Comparison of ENCODE assay signal across 15 mouse cellular contexts in genomic region chr3:123256181-123257101, GRCm38 (mm10). TPM values are rescaled to one million over a fixed set of nuclear protein-coding genes. Genes with fewer than 3 reads are reported as not detected.
A peak's percentile ranks its signal among the peaks of the same experiment; 100 is the strongest.
DNase-seq lines count a peak whose midpoint lies in the region; ATAC-seq and TF ChIP-seq lines count a peak whose summit lies in the region.
"Had no signal": no experiment of that assay in that cellular context is flagged by ENCODE, and none has a peak within 500 bp of the region (broad histone marks: within the 10 kb centered on the region; RNA-seq: fewer than 3 reads in every experiment).

No protein-coding gene starts in this region.

- DNase-seq in heart, adult 9 months (ENCODE audit: low spot score in 2 of 2) = peak; percentile 31 to 48
- DNase-seq in heart, postnatal 14 days = no peak
- DNase-seq in CH12.LX (ENCODE audit: extremely low read depth) = peak; percentile 90
- peak; percentile 21 for DNase-seq in adipocyte (ENCODE audit: low spot score)
- DNase-seq in left cerebral cortex, postnatal 4 days = no peak
- DNase-seq in gastrocnemius, adult 2 months = no peak
- no peak for DNase-seq in cerebellum, postnatal 36 days
- DNase-seq: cerebellum, adult 11 months; right cerebral cortex, postnatal 4 days had no signal

- H3K9me3 ChIP-seq in CH12.LX (replicated peaks; ENCODE audit: low read length) = no peaks in the 10 kb centered on the region
- H3K9me3 ChIP-seq in liver, embryonic 16.5 days (replicated peaks; ENCODE audit: control insufficient read depth, low read length) = no peaks in the 10 kb centered on the region
- H3K9me3 ChIP-seq: neural tube, embryonic 12.5 days had no signal

- no peak overlapping the region for H3K9ac ChIP-seq in CH12.LX (ENCODE audit: insufficient read depth, low read depth)
- H3K9ac ChIP-seq in liver, embryonic 16.5 days (ENCODE audit: low read depth, low read length) = no peak overlapping the region
- H3K9ac ChIP-seq: neural tube, embryonic 12.5 days had no signal

- no peak for TF ChIP-seq POLR2A in CH12.LX (IDR thresholded peaks at IDR 0.05; ENCODE audit: low read depth, low read length)

- peak; percentile 34 to 39; a peak in 3 of 4 replicates for TF ChIP-seq CTCF in CH12.LX (conservative IDR thresholded peaks at IDR 0.05 in 1 of 2, IDR thresholded peaks at IDR 0.05 in 1 of 2; ENCODE audit: low read depth in 2 of 2, low read length in 2 of 2)
- no peak for TF ChIP-seq CTCF in gastrocnemius, adult 2 months (IDR thresholded peaks at IDR 0.05)

- H3K4me2 ChIP-seq in CH12.LX (ENCODE audit: insufficient read depth, low read depth, poor library complexity, severe bottlenecking) = peak overlapping the region; percentile 13
- no peak overlapping the region for H3K4me2 ChIP-seq in liver, embryonic 16.5 days (ENCODE audit: low read depth, low read length)
- H3K4me2 ChIP-seq: neural tube, embryonic 12.5 days had no signal

- intact Hi-C loops in heart, postnatal 14 days (cut with DNase I) = no loop called here
- intact Hi-C loops in left cerebral cortex, postnatal 4 days (cut with DNase I) = no loop called here
- intact Hi-C loops in gastrocnemius, adult 2 months (cut with DNase I) = no loop called here

- H3K4me1 ChIP-seq in CH12.LX (ENCODE audit: control insufficient read depth in 1 of 2, insufficient read depth in 2 of 2) = peaks cover 0 to 5% of the 10 kb centered on the region in 2 experiments; a peak in 1 of 4 replicates
- H3K4me1 ChIP-seq in liver, embryonic 16.5 days (ENCODE audit: control insufficient read depth, low read depth, low read length) = no peaks in the 10 kb centered on the region
- H3K4me1 ChIP-seq: neural tube, embryonic 12.5 days had no signal

- in situ Hi-C loops in CH12.LX (cut with MboI; ENCODE audit: low pct_ligation_motif_present, low pct_unique_long_range_greater_than_20kb, low sequenced_read_pairs) = no loop called here

- H3K4me3 ChIP-seq in CH12.LX (replicated peaks in 1 of 3; ENCODE audit: low read depth in 2 of 3, low read length in 2 of 3, poor library complexity in 1 of 3) = no peak overlapping the region
- no peak overlapping the region for H3K4me3 ChIP-seq in liver, embryonic 16.5 days (ENCODE audit: low read depth, low read length)
- H3K4me3 ChIP-seq in gastrocnemius, adult 2 months = no peak overlapping the region
- H3K4me3 ChIP-seq: erythroblast, embryonic 14.5 days; megakaryocyte, embryonic 14.5 days; neural tube, embryonic 12.5 days had no signal

- H3K27ac ChIP-seq in CH12.LX (ENCODE audit: insufficient read depth, low read depth) = peak overlapping the region; percentile 25; the same call in 1 of the 2 replicates
- H3K27ac ChIP-seq in liver, embryonic 16.5 days (ENCODE audit: low read length) = no peak overlapping the region
- H3K27ac ChIP-seq in gastrocnemius, adult 2 months = no peak overlapping the region
- H3K27ac ChIP-seq: hindbrain, postnatal 0 days; neural tube, embryonic 12.5 days had no signal

- H3K36me3 ChIP-seq in CH12.LX (replicated peaks in 1 of 2; ENCODE audit: control insufficient read depth in 1 of 2, insufficient read depth in 1 of 2, low read length in 1 of 2) = no peaks in the 10 kb centered on the region
- H3K36me3 ChIP-seq in liver, embryonic 16.5 days (ENCODE audit: control insufficient read depth, insufficient read depth) = no peaks in the 10 kb centered on the region
- H3K36me3 ChIP-seq: neural tube, embryonic 12.5 days had no signal

- no peak; the same call in 1 of the 2 replicates for TF ChIP-seq RAD21 in CH12.LX (IDR thresholded peaks at IDR 0.05; ENCODE audit: low read depth, low read length)

- ATAC-seq in liver, embryonic 16.5 days (ENCODE audit: low read depth) = peak; percentile 43; the same call in 1 of the 2 replicates
- ATAC-seq: activated CD4-positive, CD25-positive, alpha-beta regulatory T cell, adult 4 months; hindbrain, postnatal 0 days had no signal

- dilution Hi-C loops in CH12.LX (cut with MboI; ENCODE audit: extremely low pct_ligation_motif_present, extremely low pct_unique_long_range_greater_than_20kb, low sequenced_read_pairs) = no loop called here

- H3K27me3 ChIP-seq in CH12.LX (replicated peaks) = no peaks in the 10 kb centered on the region
- no peaks in the 10 kb centered on the region for H3K27me3 ChIP-seq in liver, embryonic 16.5 days (ENCODE audit: control insufficient read depth, insufficient read depth, low read depth, low read length)
- H3K27me3 ChIP-seq: megakaryocyte, embryonic 14.5 days; neural tube, embryonic 12.5 days had no signal

- WGBS in liver, embryonic 16.5 days (ENCODE audit: insufficient replicate concordance) = 34% methylated on average over 11 of the region's 11 CpGs

- H3K79me2 ChIP-seq in CH12.LX (replicated peaks; ENCODE audit: control insufficient read depth, extremely low read depth, insufficient read depth, poor library complexity, severe bottlenecking) = no peaks in the 10 kb centered on the region

- TF ChIP-seq EP300 in CH12.LX (IDR thresholded peaks at IDR 0.05; ENCODE audit: low read length) = peak; percentile 67

TF ChIP-seq in CH12.LX, 34 proteins besides CTCF, POLR2A, EP300 and RAD21:
- TF ChIP-seq SIN3A (IDR thresholded peaks at IDR 0.05; ENCODE audit: low read length) (peak; percentile 60; the same call in 1 of the 2 replicates), RCOR1 (conservative IDR thresholded peaks at IDR 0.05; ENCODE audit: low read depth, low read length) (0 out of 2 replicates have a peak, but pooled peaks have one; percentile 35), MAX (IDR thresholded peaks at IDR 0.05; ENCODE audit: low read length) (no peak), UBTF (IDR thresholded peaks at IDR 0.05; ENCODE audit: low read depth, low read length) (no peak), TCF12 (IDR thresholded peaks at IDR 0.05; ENCODE audit: low read depth, low read length) (no peak), MXI1 (IDR thresholded peaks at IDR 0.05; ENCODE audit: low read depth, low read length) (no peak), HCFC1 (IDR thresholded peaks at IDR 0.05; ENCODE audit: low read depth, low read length) (no peak), NRF1 (IDR thresholded peaks at IDR 0.05; ENCODE audit: low read depth, low read length) (no peak), MYC (IDR thresholded peaks at IDR 0.05; ENCODE audit: low read depth, low read length) (0 out of 2 replicates have a peak, but pooled peaks have one; percentile 19), E2F4 (IDR thresholded peaks at IDR 0.05; ENCODE audit: insufficient replicate concordance, low read depth, low read length) (no peak), POLR2AphosphoS2 (IDR thresholded peaks at IDR 0.05; ENCODE audit: low read depth, low read length) (no peak), MAZ (IDR thresholded peaks at IDR 0.05; ENCODE audit: low read depth, low read length) (no peak), MAFK (IDR thresholded peaks at IDR 0.05; ENCODE audit: insufficient replicate concordance, low read length) (peak; percentile 100), ZMIZ1 (IDR thresholded peaks at IDR 0.05; ENCODE audit: low read depth, low read length) (no peak), ELF1 (IDR thresholded peaks at IDR 0.05; ENCODE audit: low read depth, low read length) (peak; percentile 13; the same call in 1 of the 2 replicates), KAT2A (IDR thresholded peaks at IDR 0.05; ENCODE audit: insufficient replicate concordance, low read length) (no peak), SMC3 (IDR thresholded peaks at IDR 0.05; ENCODE audit: low read depth, low read length) (0 out of 2 replicates have a peak, but pooled peaks have one; percentile 23), ZC3H11A (IDR thresholded peaks at IDR 0.05; ENCODE audit: low read depth, low read length) (no peak), GABPA (IDR thresholded peaks at IDR 0.05; ENCODE audit: insufficient replicate concordance, low read depth, low read length) (peak; percentile 37), TBP (conservative IDR thresholded peaks at IDR 0.05; ENCODE audit: low read depth, low read length) (0 out of 2 replicates have a peak, but pooled peaks have one; percentile 29), PAX5 (IDR thresholded peaks at IDR 0.05; ENCODE audit: low read length) (no peak), CHD1 (IDR thresholded peaks at IDR 0.05; ENCODE audit: low read depth, low read length) (no peak), JUND (conservative IDR thresholded peaks at IDR 0.05; ENCODE audit: low read depth, low read length) (peak; percentile 56; the same call in 1 of the 2 replicates), CHD2 (IDR thresholded peaks at IDR 0.05; ENCODE audit: low read length) (no peak), JUN (IDR thresholded peaks at IDR 0.05; ENCODE audit: insufficient read depth, low read depth, low read length) (0 out of 2 replicates have a peak, but pooled peaks have one; percentile 38), ETS1 (conservative IDR thresholded peaks at IDR 0.05; ENCODE audit: low read depth, low read length) (0 out of 2 replicates have a peak, but pooled peaks have one; percentile 11), IRF4 (IDR thresholded peaks at IDR 0.05; ENCODE audit: low read depth, low read length) (peak; percentile 59; the same call in 1 of the 2 replicates)

RNA-seq across cellular contexts. Expression of gene Sec24d, which starts 10.8 kb away (rescaled TPM):
- 10 to 100 TPM; 43.5 to 54.0 TPM for total RNA-seq in heart, postnatal 14 days (2021)
- total RNA-seq in CH12.LX (2012; rRNA removed) (33.1 and 37.1 TPM in 2 replicates), CH12.LX (2014; rRNA removed) (45.8 and 50.9 TPM in 2 replicates)
- polyA plus RNA-seq in CH12.LX (2012; ENCODE audit: insufficient read length, low read depth) = 51.4 and 51.7 TPM in 2 replicates
- polyA plus RNA-seq in liver, embryonic 16.5 days (2015; fragmentation: Nextera tagmentation; extraction: Ambion mirVana) = 22.6 and 25.1 TPM in 2 replicates
- 10 to 100 TPM; 21.1 to 22.7 TPM for total RNA-seq in left cerebral cortex, postnatal 4 days (2021)
- total RNA-seq in gastrocnemius, adult 2 months (2021) = 1 to 10 TPM; 5.2 to 9.8 TPM

RNA-seq across cellular contexts. Expression of gene Synpo2, which starts 20.5 kb away (rescaled TPM):
- total RNA-seq in heart, postnatal 14 days (2021) = 10 to 100 TPM; 62.0 to 65.2 TPM
- 0.21 and 1.1 TPM in 2 replicates for total RNA-seq in CH12.LX (2012; rRNA removed)
- 0.13 TPM in 1 of 2 replicates, not detected in the other for total RNA-seq in CH12.LX (2014; rRNA removed)
- polyA plus RNA-seq in CH12.LX (2012; ENCODE audit: insufficient read length, low read depth) = 0.03 and 0.13 TPM in 2 replicates
- polyA plus RNA-seq in liver, embryonic 16.5 days (2015; fragmentation: Nextera tagmentation; extraction: Ambion mirVana) = 0.14 and 0.48 TPM in 2 replicates
- 1 to 10 TPM; 2.2 to 3.0 TPM for total RNA-seq in left cerebral cortex, postnatal 4 days (2021)
- 100 to 1,000 TPM; 209 to 273 TPM for total RNA-seq in gastrocnemius, adult 2 months (2021)
- polyA plus RNA-seq: erythroblast, embryonic 14.5 days had no signal

Comparison
In these comparisons a context has a peak if more than half of its experiments do, and no peak if none do; other contexts are left out.
1. DNase-seq: peak in heart, adult 9 months (2 of 2), CH12.LX (single experiment) and adipocyte (single experiment); none in heart, postnatal 14 days (0 of 2), left cerebral cortex, postnatal 4 days (single experiment), gastrocnemius, adult 2 months (single experiment) and cerebellum, postnatal 36 days (0 of 2).
2. RNA of gene Synpo2, which starts 20.5 kb away (total RNA-seq): 209 to 273 TPM in gastrocnemius, adult 2 months and 62.0 to 65.2 TPM in heart, postnatal 14 days; 2.2 to 3.0 TPM in left cerebral cortex, postnatal 4 days and 0.13 to 1.1 TPM in CH12.LX; every median in the first group is over 10 times any median in the second.